Mouse (Mus musculus) small intestine, adult 2 months (tissue): ENCODE results near the gene Gm5129.

Experiments used
- CTCF ChIP-seq: fragments of 200-500 bp; IDR thresholded peaks from 2 replicates; pipeline ENCODE4 v1.5.1; 2012; ENCODE audit warnings: low read depth, mild to moderate bottlenecking, control low read depth, inconsistent platforms, low read length, moderate library complexity, mixed read lengths; ENCODE audit not compliant: insufficient replicate concordance, insufficient read length; ENCODE audit errors: extremely low read depth
- POLR2A ChIP-seq: fragments of 200-500 bp; IDR thresholded peaks from 2 replicates; pipeline ENCODE4 v1.6.1; 2012; ENCODE audit warnings: low read depth, mild to moderate bottlenecking, control low read depth, inconsistent platforms, low read length, moderate library complexity

- TF ChIP-seq CTCF, result no peak
- TF ChIP-seq POLR2A, result no peak
Observed at GRCm38 (mm10) chr5:29737471-29737870, 1.7 kb upstream of the Gm5129 start.
